Mouse (Mus musculus) CH12.LX (cell line): ENCODE measurements around the gene Cux1. TPM values are rescaled to one million over a fixed set of nuclear protein-coding genes. Genes with fewer than 3 reads are reported as not detected.

Experiments
- DNase-seq: peaks from one replicate; pipeline ENCODE4 v3.0.0-alpha.2; 2013; ENCODE audit errors: extremely low read depth
- H3K27ac ChIP-seq: 2 replicates; pipeline ENCODE4 v1.5.1; 2012; ENCODE audit warnings: low read depth, mild to moderate bottlenecking, control low read depth, moderate library complexity; ENCODE audit not compliant: insufficient read depth
- H3K27me3 ChIP-seq: replicated peaks from 2 replicates; pipeline ENCODE3; 2012; ENCODE audit warnings: inconsistent platforms
- H3K36me3 ChIP-seq, 2 experiments: replicated peaks in 1 of 2; 2 replicates each; pipeline versions ENCODE3 to v1.6.1; 2012; ENCODE audit warnings: inconsistent platforms in 1 of 2, low read length in 1 of 2, mild to moderate bottlenecking in 1 of 2, mixed read lengths in 1 of 2, moderate library complexity in 1 of 2; ENCODE audit not compliant: control insufficient read depth in 1 of 2, insufficient read depth in 1 of 2
- H3K4me1 ChIP-seq, 2 experiments: 2 replicates each; pipeline ENCODE4 v1.6.1; 2012; ENCODE audit warnings: inconsistent platforms in 1 of 2, moderate library complexity in 1 of 2; ENCODE audit not compliant: insufficient read depth in 2 of 2, control insufficient read depth in 1 of 2
- H3K4me2 ChIP-seq: 2 replicates; pipeline ENCODE4 v1.6.1; 2012; ENCODE audit warnings: low read depth, mild to moderate bottlenecking, control low read depth; ENCODE audit not compliant: poor library complexity, insufficient read depth, severe bottlenecking
- H3K4me3 ChIP-seq, 3 experiments: fragments of 150-350 bp in 1 of 3; sonication (generic) in 1 of 3; replicated peaks in 1 of 3; 2 replicates each; pipeline versions ENCODE3 to v1.5.1; 2011 to 2012; ENCODE audit warnings: low read depth in 2 of 3, low read length in 2 of 3, mild to moderate bottlenecking in 2 of 3, moderate library complexity in 2 of 3, control low read depth in 1 of 3, improper control_type of control experiment in 1 of 3, inconsistent platforms in 1 of 3, mixed read lengths in 1 of 3; ENCODE audit not compliant: poor library complexity in 1 of 3
- H3K79me2 ChIP-seq: replicated peaks from 2 replicates; pipeline ENCODE4 v1.6.1; 2012; ENCODE audit warnings: mild to moderate bottlenecking, moderate library complexity; ENCODE audit not compliant: control insufficient read depth, poor library complexity, insufficient read depth, severe bottlenecking; ENCODE audit errors: extremely low read depth
- H3K9ac ChIP-seq: 2 replicates; pipeline ENCODE4 v1.6.1; 2012; ENCODE audit warnings: low read depth, mild to moderate bottlenecking, control low read depth, moderate library complexity; ENCODE audit not compliant: insufficient read depth
- H3K9me3 ChIP-seq: replicated peaks from 2 replicates; pipeline ENCODE3; 2012; ENCODE audit warnings: low read length, inconsistent platforms, mixed read lengths
- BHLHE40 ChIP-seq: IDR thresholded peaks from 2 replicates; pipeline ENCODE4 v1.6.1; 2011; ENCODE audit warnings: mild to moderate bottlenecking, low read depth, low read length, improper control_type of control experiment
- CHD1 ChIP-seq: IDR thresholded peaks from 2 replicates; pipeline ENCODE4 v1.6.1; 2012; ENCODE audit warnings: low read depth, low read length, improper control_type of control experiment, inconsistent platforms
- CHD2 ChIP-seq: IDR thresholded peaks from 2 replicates; pipeline ENCODE4 v1.6.1; 2011; ENCODE audit warnings: low read length, improper control_type of control experiment
- CTCF ChIP-seq, 2 experiments: IDR thresholded peaks in 1 of 2; conservative IDR thresholded peaks in 1 of 2; 2 replicates each; pipeline ENCODE4 v1.5.1; 2011 to 2012; ENCODE audit warnings: low read depth in 2 of 2, low read length in 2 of 2, improper control_type of control experiment in 1 of 2, inconsistent platforms in 1 of 2, mild to moderate bottlenecking in 1 of 2, moderate library complexity in 1 of 2
- E2F4 ChIP-seq: IDR thresholded peaks from 2 replicates; pipeline ENCODE4 v1.6.1; 2011; ENCODE audit warnings: low read depth, low read length, improper control_type of control experiment; ENCODE audit not compliant: insufficient replicate concordance
- ELF1 ChIP-seq: IDR thresholded peaks from 2 replicates; pipeline ENCODE4 v1.6.1; 2014; ENCODE audit warnings: low read depth, mild to moderate bottlenecking, inconsistent platforms, low read length, improper control_type of control experiment
- EP300 ChIP-seq: IDR thresholded peaks from 2 replicates; pipeline ENCODE4 v1.6.1; 2011; ENCODE audit warnings: low read length, improper control_type of control experiment
- ETS1 ChIP-seq: conservative IDR thresholded peaks from 2 replicates; pipeline ENCODE4 v1.6.1; 2012; ENCODE audit warnings: low read depth, mild to moderate bottlenecking, inconsistent platforms, low read length, improper control_type of control experiment, moderate library complexity
- IRF4 ChIP-seq: IDR thresholded peaks from 2 replicates; pipeline ENCODE4 v1.6.1; 2014; ENCODE audit warnings: low read depth, mild to moderate bottlenecking, inconsistent platforms, low read length, improper control_type of control experiment
- JUN ChIP-seq: IDR thresholded peaks from 2 replicates; pipeline ENCODE4 v1.6.1; 2011; ENCODE audit warnings: low read depth, mild to moderate bottlenecking, low read length, improper control_type of control experiment, moderate library complexity; ENCODE audit not compliant: insufficient read depth
- JUND ChIP-seq: conservative IDR thresholded peaks from 2 replicates; pipeline ENCODE4 v1.6.1; 2011; ENCODE audit warnings: low read depth, low read length, improper control_type of control experiment
- KAT2A ChIP-seq: IDR thresholded peaks from 2 replicates; pipeline ENCODE4 v1.6.1; 2012; ENCODE audit warnings: low read length, improper control_type of control experiment, inconsistent platforms; ENCODE audit not compliant: insufficient replicate concordance
- MAFK ChIP-seq: IDR thresholded peaks from 2 replicates; pipeline ENCODE4 v1.6.1; 2011; ENCODE audit warnings: low read length, improper control_type of control experiment; ENCODE audit not compliant: insufficient replicate concordance
- MAX ChIP-seq: IDR thresholded peaks from 2 replicates; pipeline ENCODE4 v1.6.1; 2011; ENCODE audit warnings: low read length, improper control_type of control experiment
- MAZ ChIP-seq: IDR thresholded peaks from 2 replicates; pipeline ENCODE4 v1.6.1; 2012; ENCODE audit warnings: low read depth, mild to moderate bottlenecking, inconsistent platforms, low read length, improper control_type of control experiment, moderate library complexity
- NRF1 ChIP-seq: IDR thresholded peaks from 2 replicates; pipeline ENCODE4 v1.6.1; 2014; ENCODE audit warnings: low read depth, mild to moderate bottlenecking, inconsistent platforms, low read length, improper control_type of control experiment, moderate library complexity
- PAX5 ChIP-seq: IDR thresholded peaks from 2 replicates; pipeline ENCODE4 v1.6.1; 2012; ENCODE audit warnings: low read length, inconsistent platforms, mixed read lengths
- POLR2A ChIP-seq: IDR thresholded peaks from 2 replicates; pipeline ENCODE4 v1.6.1; 2011; ENCODE audit warnings: low read depth, mild to moderate bottlenecking, improper control_type of control experiment, low read length
- POLR2AphosphoS2 ChIP-seq: IDR thresholded peaks from 2 replicates; pipeline ENCODE4 v1.6.1; 2011; ENCODE audit warnings: low read depth, low read length, improper control_type of control experiment
- RAD21 ChIP-seq: IDR thresholded peaks from 2 replicates; pipeline ENCODE4 v1.6.1; 2011; ENCODE audit warnings: low read depth, mild to moderate bottlenecking, low read length, improper control_type of control experiment, moderate library complexity
- RCOR1 ChIP-seq: conservative IDR thresholded peaks from 2 replicates; pipeline ENCODE4 v1.6.1; 2012; ENCODE audit warnings: low read depth, mild to moderate bottlenecking, inconsistent platforms, low read length, improper control_type of control experiment
- SIN3A ChIP-seq: IDR thresholded peaks from 2 replicates; pipeline ENCODE4 v1.6.1; 2012; ENCODE audit warnings: low read length, improper control_type of control experiment, inconsistent platforms
- SMC3 ChIP-seq: IDR thresholded peaks from 2 replicates; pipeline ENCODE4 v1.6.1; 2011; ENCODE audit warnings: low read depth, low read length, improper control_type of control experiment
- TCF12 ChIP-seq: IDR thresholded peaks from 2 replicates; pipeline ENCODE4 v1.6.1; 2014; ENCODE audit warnings: low read depth, mild to moderate bottlenecking, inconsistent platforms, low read length, improper control_type of control experiment
- UBTF ChIP-seq: IDR thresholded peaks from 2 replicates; pipeline ENCODE4 v1.6.1; 2012; ENCODE audit warnings: low read depth, mild to moderate bottlenecking, inconsistent platforms, low read length, improper control_type of control experiment, moderate library complexity
- USF1 ChIP-seq: IDR thresholded peaks from 2 replicates; pipeline ENCODE4 v1.6.1; 2014; ENCODE audit warnings: low read depth, mild to moderate bottlenecking, inconsistent platforms, low read length, improper control_type of control experiment
- USF2 ChIP-seq: conservative IDR thresholded peaks from 2 replicates; pipeline ENCODE4 v1.6.1; 2011; ENCODE audit warnings: low read depth, low read length, improper control_type of control experiment
- ZC3H11A ChIP-seq: IDR thresholded peaks from 2 replicates; pipeline ENCODE4 v1.6.1; 2012; ENCODE audit warnings: low read depth, mild to moderate bottlenecking, inconsistent platforms, low read length, improper control_type of control experiment
- ZMIZ1 ChIP-seq: IDR thresholded peaks from 2 replicates; pipeline ENCODE4 v1.6.1; 2012; ENCODE audit warnings: low read depth, mild to moderate bottlenecking, inconsistent platforms, low read length, improper control_type of control experiment
- ZNF384 ChIP-seq: IDR thresholded peaks from 2 replicates; pipeline ENCODE4 v1.6.1; 2012; ENCODE audit warnings: low read depth, low read length, improper control_type of control experiment, inconsistent platforms
- dilution Hi-C: fragments of 300-500 bp; cut with MboI; formaldehyde crosslinking; loops from 2 replicates; pipeline ENCODE4 v1.14.3; 2020; ENCODE audit warnings: low sequenced_read_pairs; ENCODE audit not compliant: extremely low pct_unique_long_range_greater_than_20kb, extremely low pct_ligation_motif_present
- in situ Hi-C: fragments of 300-500 bp; cut with MboI; formaldehyde crosslinking; loops from 3 replicates; pipeline ENCODE4 v1.14.3; 2019; ENCODE audit warnings: low sequenced_read_pairs, low pct_ligation_motif_present, low pct_unique_long_range_greater_than_20kb, mixed read lengths
- polyA plus RNA-seq: library from polyadenylated mRNA; unstranded; fragments of >175 nt; gene quantifications from 2 replicates; pipeline ENCODE4 v1.2.1, GENCODE M21; 2012; ENCODE audit warnings: low read depth; ENCODE audit not compliant: insufficient read length
- total RNA-seq, 2 experiments: library from RNA; depleted of rRNA; stranded (reverse); fragments of 300-350 nt in 1 of 2; fragments of >200 nt in 1 of 2; gene quantifications; 2 replicates each; pipeline ENCODE4 v1.2.3; 2012 to 2014

Cux1 gene
- total and polyA plus RNA-seq, 3 experiments = 12.4 to 21.9 (median 19.6) TPM

DNA sequence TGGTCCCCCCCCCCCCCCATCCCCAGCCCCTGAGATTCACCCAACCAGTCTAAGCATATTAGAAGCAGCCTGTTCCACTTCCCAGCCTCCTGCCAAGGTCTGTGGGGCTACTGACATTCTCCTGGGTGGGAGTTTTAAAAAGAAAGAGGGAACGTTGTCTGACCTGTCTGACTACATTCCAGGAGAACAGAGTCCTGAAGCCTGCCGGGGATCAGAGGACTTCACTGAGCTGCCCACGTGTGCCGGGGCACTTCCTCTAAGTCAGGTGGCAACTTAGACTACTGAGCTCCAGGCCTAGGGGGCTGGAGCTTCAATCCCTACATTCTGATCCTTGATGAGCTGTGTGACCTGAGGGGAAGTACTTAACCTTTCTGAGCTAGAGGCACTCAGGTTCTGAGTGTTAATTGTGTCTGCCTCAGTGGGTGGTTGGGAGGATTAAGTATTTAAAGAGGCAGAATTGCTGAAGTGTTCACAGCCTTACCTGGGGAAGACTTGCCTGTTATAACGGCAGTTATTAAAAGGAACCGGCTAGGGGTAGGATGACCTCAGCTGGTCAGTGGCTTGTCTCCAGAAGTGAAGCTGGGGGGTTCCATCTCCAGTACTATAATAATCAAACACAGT, 41.6 kb upstream of the Cux1 start:
- Histone ChIP-seq H3K36me3 (no peaks in the 10 kb centered on the region), H3K9me3 (no peaks in the 10 kb centered on the region), H3K4me3 (no peak overlapping the region), H3K9ac (no peak overlapping the region), H3K4me1 (no peaks in the 10 kb centered on the region), H3K27ac (no peak overlapping the region), H3K27me3 (peaks cover 5% of the 10 kb centered on the region), H3K4me2 (no peak overlapping the region), H3K79me2 (no peaks in the 10 kb centered on the region)
- in situ Hi-C loops (no loop called here), dilution Hi-C loops (no loop called here)
- no peak for DNase-seq
- no peak for TF ChIP-seq CHD2
- no peak for TF ChIP-seq JUN
- no peak for TF ChIP-seq CHD1
- TF ChIP-seq IRF4 = no peak
- no peak for TF ChIP-seq CTCF (conservative IDR thresholded peaks at IDR 0.05 in 1 of 2, IDR thresholded peaks at IDR 0.05 in 1 of 2; ENCODE audit: low read depth in 2 of 2, low read length in 2 of 2)
- no peak for TF ChIP-seq MAX
- no peak for TF ChIP-seq MAFK
- TF ChIP-seq NRF1 = no peak
- TF ChIP-seq RAD21 = no peak
- TF ChIP-seq BHLHE40 = no peak
- no peak for TF ChIP-seq SMC3
- no peak for TF ChIP-seq RCOR1
- TF ChIP-seq PAX5 = no peak
- no peak for TF ChIP-seq MAZ
- TF ChIP-seq ZMIZ1 = no peak
- no peak for TF ChIP-seq SIN3A
- TF ChIP-seq USF2 = no peak
- no peak for TF ChIP-seq ETS1
- no peak for TF ChIP-seq ZNF384

DNA sequence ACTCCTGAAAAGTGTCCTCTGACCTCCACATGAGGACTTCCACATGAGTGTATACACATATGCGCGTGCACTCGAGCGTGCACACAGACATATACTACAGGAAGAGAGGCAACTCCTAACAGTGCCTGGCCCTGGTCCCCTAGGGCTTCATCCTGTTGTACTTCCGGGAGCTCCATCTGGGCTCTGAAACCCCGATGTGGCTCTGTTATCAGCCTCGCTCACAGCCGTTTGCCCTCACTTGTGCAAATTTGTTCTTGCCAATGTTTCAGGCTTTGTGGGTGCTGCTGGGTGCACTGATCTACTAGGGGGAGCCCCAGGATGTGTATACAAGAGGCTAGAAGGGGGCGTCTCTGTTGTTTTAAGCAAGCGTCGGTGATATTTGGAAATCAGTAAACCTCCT, 37.9 kb upstream of the Cux1 start:
- H3K9me3 ChIP-seq = no peaks in the 10 kb centered on the region
- no peak overlapping the region for H3K4me2 ChIP-seq
- no peaks in the 10 kb centered on the region for H3K4me1 ChIP-seq
- no peak overlapping the region for H3K27ac ChIP-seq
- no peak overlapping the region for H3K9ac ChIP-seq
- DNase-seq = no peak
- TF ChIP-seq RCOR1 (no peak), SMC3 (no peak), USF2 (no peak), JUND (no peak), EP300 (no peak), USF1 (no peak), POLR2A (no peak), UBTF (no peak), ZC3H11A (no peak), KAT2A (no peak), ETS1 (no peak), ELF1 (no peak), TCF12 (no peak), PAX5 (no peak), RAD21 (no peak), SIN3A (no peak), E2F4 (no peak), POLR2AphosphoS2 (no peak), JUN (no peak)
- TF ChIP-seq, all 38 proteins: peak for 0
- Histone ChIP-seq H3K36me3 (no peaks in the 10 kb centered on the region), H3K27me3 (peaks cover 6% of the 10 kb centered on the region), H3K4me3 (no peak overlapping the region), H3K79me2 (no peaks in the 10 kb centered on the region)
- dilution Hi-C loops = no loop called here
- in situ Hi-C loops = no loop called here
